Mouse (Mus musculus) intestine, postnatal 0 days (tissue): ENCODE data around the gene Neu3. TPM values are rescaled to one million over a fixed set of nuclear protein-coding genes. Genes with fewer than 3 reads are reported as not detected.
"Not testable (repeated sequence)": the region's sequence is repeated elsewhere in the genome, so short reads cannot be mapped to it uniquely, and the experiment has no call there.

ENCODE experiments used
- ATAC-seq: fragments of 200-750 bp; cut with Nextera tagmentation; 2 replicates; pipeline ENCODE4 v1.8.0; 2017; ENCODE audit warnings: mild to moderate bottlenecking, moderate TSS enrichment, moderate library complexity
- H3K27ac ChIP-seq: fragments of 300-500 bp; sonication (generic); 2 replicates; pipeline ENCODE4 v1.5.1; 2014; ENCODE audit warnings: mild to moderate bottlenecking, low read depth, low read length, moderate library complexity
- H3K27me3 ChIP-seq: fragments of 300-500 bp; sonication (generic); replicated peaks from 2 replicates; pipeline ENCODE4 v1.6.1; 2014; ENCODE audit warnings: low read length, mixed read lengths; ENCODE audit not compliant: control insufficient read depth, insufficient read depth
- H3K36me3 ChIP-seq: fragments of 300-500 bp; sonication (generic); 2 replicates; pipeline ENCODE4 v1.6.1; 2014; ENCODE audit warnings: mild to moderate bottlenecking, moderate library complexity; ENCODE audit not compliant: control insufficient read depth, insufficient read depth
- H3K4me1 ChIP-seq: fragments of 300-500 bp; sonication (generic); replicated peaks from 2 replicates; pipeline ENCODE4 v1.6.1; 2014; ENCODE audit warnings: antibody characterized with exemption, low read length, mixed read lengths; ENCODE audit not compliant: control insufficient read depth, insufficient read depth
- H3K4me2 ChIP-seq: fragments of 300-500 bp; sonication (generic); replicated peaks from 2 replicates; pipeline ENCODE4 v1.6.1; 2014; ENCODE audit warnings: low read depth, mild to moderate bottlenecking, moderate library complexity
- H3K4me3 ChIP-seq: fragments of 300-500 bp; sonication (generic); 2 replicates; pipeline ENCODE4 v1.5.1; 2014; ENCODE audit warnings: low read depth, low read length
- H3K9ac ChIP-seq: fragments of 300-500 bp; sonication (generic); 2 replicates; pipeline ENCODE4 v1.6.1; 2014; ENCODE audit warnings: mild to moderate bottlenecking, low read depth, low read length
- H3K9me3 ChIP-seq: fragments of 300-500 bp; sonication (generic); 2 replicates; pipeline ENCODE4 v1.6.1; 2016; ENCODE audit warnings: mixed run types; ENCODE audit not compliant: control insufficient read depth
- CTCF ChIP-seq: sonication (generic); IDR thresholded peaks from 2 replicates; pipeline ENCODE4 v1.5.1; 2016; ENCODE audit warnings: low read depth, mild to moderate bottlenecking, control low read depth, antibody characterized with exemption, moderate library complexity
- WGBS: fragments of 180-500 bp; shearing (Covaris S2); extraction: QIAGEN DNeasy Blood & Tissue Kit; methylation state at CpG from one replicate; pipeline ENCODE4 v1.1.7; 2014; 5-methylcytosine and 5-hydroxymethylcytosine counted together
- polyA plus RNA-seq: library from polyadenylated mRNA; unstranded; fragments of >200 nt; fragmentation: Nextera tagmentation; extraction: Ambion mirVana; gene quantifications from 2 replicates; pipeline ENCODE4 v1.2.1, GENCODE M21; 2015

Neu3 gene
- polyA plus RNA-seq, 1 experiment from 2014 or later, result 2.5 TPM

DNA sequence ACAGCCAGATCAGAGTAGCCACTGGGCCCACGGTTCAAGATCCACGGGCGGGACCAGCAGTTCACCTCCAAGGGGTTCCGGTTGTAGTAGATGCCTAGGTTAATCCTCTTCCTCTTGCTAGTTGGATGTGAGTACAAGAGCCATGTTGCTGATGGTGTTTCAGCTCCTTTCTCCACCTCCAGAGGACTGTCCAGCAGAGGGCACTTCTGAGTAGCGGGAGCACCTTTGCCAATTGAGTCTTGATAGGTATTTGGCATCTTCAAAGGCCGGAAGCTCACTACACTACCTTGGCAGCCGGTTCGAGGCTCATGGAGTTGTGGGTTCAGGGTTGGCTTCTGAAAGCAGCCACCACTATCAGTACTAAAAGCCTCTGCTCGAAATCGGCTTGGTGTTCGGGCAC, 14.8 kb downstream of the Neu3 start:
- ATAC-seq, result no peak
- H3K4me3 ChIP-seq, result no peak overlapping the region
- no peaks in the 10 kb centered on the region for H3K27me3 ChIP-seq
- H3K4me1 ChIP-seq, result no peaks in the 10 kb centered on the region
- H3K27ac ChIP-seq, result no peak overlapping the region
- no peaks in the 10 kb centered on the region for H3K9me3 ChIP-seq
- H3K4me2 ChIP-seq, result no peak overlapping the region
- no peak overlapping the region for H3K9ac ChIP-seq
- TF ChIP-seq CTCF, result peak; percentile 68
- peaks cover 35% of the 10 kb centered on the region for H3K36me3 ChIP-seq
- 92% methylated on average over 11 of the region's 11 CpGs for WGBS

DNA sequence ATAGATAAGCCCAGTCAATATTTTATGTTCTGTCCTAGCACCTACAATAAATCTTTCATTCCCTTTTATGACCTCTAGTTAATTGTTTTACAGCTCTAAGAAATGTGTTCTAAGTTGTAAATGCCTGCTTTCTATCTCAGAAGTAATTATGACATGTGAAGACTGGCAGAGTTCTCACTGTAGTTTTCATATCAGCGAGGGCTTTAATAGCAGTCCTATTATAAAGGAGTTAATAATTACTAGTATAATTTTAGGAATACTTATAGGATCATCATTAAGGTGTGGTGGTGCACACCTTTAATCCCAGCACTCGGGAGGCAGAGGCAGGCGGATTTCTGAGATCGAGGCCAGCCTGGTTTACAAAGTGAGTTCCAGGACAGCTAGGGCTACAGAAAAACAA, 16.6 kb downstream of the Neu3 start:
- no peak overlapping the region for H3K4me2 ChIP-seq
- 38% methylated on average over 4 of the region's 4 CpGs for WGBS
- H3K27me3 ChIP-seq, result no peaks in the 10 kb centered on the region
- H3K36me3 ChIP-seq, result peaks cover 35% of the 10 kb centered on the region
- H3K4me3 ChIP-seq, result no peak overlapping the region
- no peaks in the 10 kb centered on the region for H3K9me3 ChIP-seq
- no peaks in the 10 kb centered on the region for H3K4me1 ChIP-seq
- no peak overlapping the region for H3K27ac ChIP-seq
- ATAC-seq, result peak; percentile 69
- TF ChIP-seq CTCF, result no peak
- H3K9ac ChIP-seq, result no peak overlapping the region

- WGBS, result 87% methylated on average over 2 of the region's 2 CpGs
- TF ChIP-seq CTCF, result no peak
- no peaks in the 10 kb centered on the region for H3K4me1 ChIP-seq
- no peaks in the 10 kb centered on the region for H3K9me3 ChIP-seq
- H3K9ac ChIP-seq, result no peak overlapping the region
- no peak overlapping the region for H3K4me2 ChIP-seq
- ATAC-seq, result no peak
- no peak overlapping the region for H3K4me3 ChIP-seq
- no peak overlapping the region for H3K27ac ChIP-seq
- H3K27me3 ChIP-seq, result no peaks in the 10 kb centered on the region
- H3K36me3 ChIP-seq, result peaks cover 35% of the 10 kb centered on the region
These were observed 17.4 kb downstream of the Neu3 start for GRCm38 (mm10) chr7:99810814-99811213.

DNA sequence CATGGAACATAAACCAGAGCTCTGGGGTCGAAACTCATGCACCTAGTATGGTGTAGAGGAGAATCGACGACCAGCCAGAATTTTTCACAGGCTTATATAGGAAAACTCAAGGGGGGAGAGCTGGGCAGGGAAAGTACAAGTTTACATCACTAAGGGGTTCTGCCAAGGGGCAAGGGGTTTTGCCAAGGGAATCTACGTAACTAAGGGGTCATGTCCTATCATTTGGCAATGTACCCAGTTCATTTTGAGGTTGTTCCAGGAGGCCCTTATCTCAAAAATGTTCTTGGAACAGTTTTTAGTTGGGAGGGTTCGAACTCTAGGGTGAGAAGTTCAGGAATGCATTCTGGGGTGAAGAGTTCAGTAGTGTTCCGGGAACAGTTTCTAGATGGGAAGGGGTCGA, 21.2 kb downstream of the Neu3 start:
- H3K4me2 ChIP-seq, H3K9ac ChIP-seq, H3K9me3 ChIP-seq, ATAC-seq, H3K4me3 ChIP-seq, H3K27ac ChIP-seq, H3K36me3 ChIP-seq, H3K4me1 ChIP-seq, H3K27me3 ChIP-seq: not testable (repeated sequence)
- WGBS, result 62% methylated on average over 7 of the region's 7 CpGs

DNA sequence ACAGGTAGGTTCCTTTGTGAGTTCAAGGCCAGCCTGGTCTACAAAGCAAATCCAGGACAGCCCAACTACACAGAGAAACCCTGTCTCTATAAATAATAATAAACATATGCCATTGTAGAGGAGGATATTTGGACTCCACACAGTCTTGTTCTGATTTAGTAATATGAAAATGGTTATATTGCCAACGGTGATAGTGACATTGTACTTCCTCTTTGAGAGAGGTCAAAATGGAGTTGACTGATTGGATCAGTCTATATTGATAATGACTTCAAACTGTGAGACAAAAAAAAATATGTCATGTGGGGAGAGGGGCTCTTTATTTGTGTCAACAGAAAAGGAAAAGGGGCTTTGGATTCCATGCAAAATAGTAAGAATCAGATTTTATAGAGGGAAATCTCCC, 22.9 kb downstream of the Neu3 start:
- no peaks in the 10 kb centered on the region for H3K36me3 ChIP-seq
- no peaks in the 10 kb centered on the region for H3K9me3 ChIP-seq
- no peak overlapping the region for H3K27ac ChIP-seq
- ATAC-seq, result no peak
- TF ChIP-seq CTCF, result no peak
- 71% methylated on average over 1 of the region's 1 CpGs for WGBS
- no peaks in the 10 kb centered on the region for H3K4me1 ChIP-seq
- no peak overlapping the region for H3K4me3 ChIP-seq
- no peak overlapping the region for H3K4me2 ChIP-seq
- H3K27me3 ChIP-seq, result no peaks in the 10 kb centered on the region
- H3K9ac ChIP-seq, result no peak overlapping the region

DNA sequence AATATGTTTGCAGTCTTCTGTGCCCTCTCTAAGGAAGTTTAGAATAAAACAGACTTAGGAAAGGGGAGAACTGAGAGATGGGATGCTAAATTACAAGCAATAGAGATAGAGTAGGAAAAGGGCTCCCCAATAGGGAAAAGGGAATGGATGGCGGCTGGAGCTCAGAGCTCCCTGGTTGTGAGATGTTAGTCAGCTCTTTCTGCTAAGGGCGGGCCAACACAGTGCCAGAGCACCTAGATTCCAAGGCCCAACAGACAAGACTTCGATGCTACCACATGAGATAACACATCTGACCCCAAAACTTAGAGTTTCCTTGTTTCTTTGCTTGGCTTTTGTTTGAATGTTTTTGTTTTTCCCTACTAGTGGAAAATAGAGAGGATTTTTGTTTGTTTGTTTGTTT, 24.2 kb downstream of the Neu3 start:
- not testable (repeated sequence) for H3K27ac ChIP-seq, H3K4me3 ChIP-seq, H3K9me3 ChIP-seq, H3K4me2 ChIP-seq, H3K36me3 ChIP-seq, ATAC-seq, H3K27me3 ChIP-seq, H3K9ac ChIP-seq, H3K4me1 ChIP-seq
- WGBS, result 87% methylated on average over 3 of the region's 3 CpGs

DNA sequence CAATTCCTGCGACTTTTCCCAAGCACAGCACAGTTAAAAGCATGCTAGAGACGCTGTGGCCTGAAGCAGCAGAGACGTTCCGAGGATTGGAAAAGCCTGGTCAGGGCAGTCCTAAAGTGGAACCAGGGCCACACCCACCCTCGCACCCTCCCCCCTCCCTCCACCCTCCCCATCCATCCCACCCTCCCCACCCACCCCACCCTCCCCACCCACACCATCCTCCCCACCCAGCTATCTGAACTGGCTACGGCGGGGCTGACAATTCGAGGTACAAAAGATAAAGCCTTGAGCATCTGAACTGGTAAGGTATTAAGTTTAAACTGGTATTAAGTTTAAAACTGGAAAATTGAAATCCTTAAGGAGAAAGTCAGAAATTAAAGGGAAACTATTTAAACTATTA, 24.7 kb downstream of the Neu3 start:
- Histone ChIP-seq H3K36me3 (no peaks in the 10 kb centered on the region), H3K4me3 (no peak overlapping the region), H3K4me2 (no peak overlapping the region), H3K9me3 (no peaks in the 10 kb centered on the region), H3K27me3 (no peaks in the 10 kb centered on the region), H3K27ac (no peak overlapping the region), H3K9ac (no peak overlapping the region), H3K4me1 (no peaks in the 10 kb centered on the region)
- no peak for ATAC-seq
- WGBS, result 49% methylated on average over 8 of the region's 8 CpGs
- no peak for TF ChIP-seq CTCF
